Mouse (Mus musculus): ENCODE measurements around the gene Scamp5.

Scamp5 gene

DNA sequence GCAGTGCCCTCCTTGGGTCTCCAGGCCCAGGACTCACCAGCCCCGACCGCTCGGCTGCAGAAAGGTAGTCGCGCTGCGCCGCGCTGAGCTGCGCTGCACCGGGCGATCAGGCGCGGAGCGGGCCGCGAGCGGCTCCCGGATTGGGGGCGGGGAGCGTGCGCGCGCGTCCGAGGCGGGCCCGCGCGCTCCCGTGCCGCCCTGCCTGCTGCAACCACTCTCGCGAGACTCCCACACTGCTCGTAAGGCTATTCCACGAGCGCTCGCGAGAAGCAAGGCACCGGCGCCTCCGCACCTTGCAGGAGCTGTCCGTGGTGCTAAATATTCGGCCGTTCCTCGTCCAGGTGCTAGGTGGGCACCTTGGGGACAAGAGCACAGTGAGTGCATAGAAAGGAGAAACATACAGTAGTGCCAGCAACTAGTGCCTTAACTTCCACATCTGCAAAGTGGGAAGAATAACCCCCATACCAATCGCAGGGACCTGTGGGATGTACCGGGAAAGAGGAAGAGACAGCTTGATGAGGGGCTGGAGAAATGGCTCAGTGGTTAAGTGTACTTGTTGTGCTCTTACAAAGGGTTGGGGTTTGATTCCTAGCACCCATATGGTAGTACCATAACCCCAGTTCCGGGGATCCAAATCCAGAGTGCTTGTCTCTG lies at the start of gene Scamp5:
Scamp5 (minus strand) TSS at position 165 of the 654 bp plus-strand sequence.
- in situ Hi-C loops (cut with MboI, MseI), result no loop called here

DNA sequence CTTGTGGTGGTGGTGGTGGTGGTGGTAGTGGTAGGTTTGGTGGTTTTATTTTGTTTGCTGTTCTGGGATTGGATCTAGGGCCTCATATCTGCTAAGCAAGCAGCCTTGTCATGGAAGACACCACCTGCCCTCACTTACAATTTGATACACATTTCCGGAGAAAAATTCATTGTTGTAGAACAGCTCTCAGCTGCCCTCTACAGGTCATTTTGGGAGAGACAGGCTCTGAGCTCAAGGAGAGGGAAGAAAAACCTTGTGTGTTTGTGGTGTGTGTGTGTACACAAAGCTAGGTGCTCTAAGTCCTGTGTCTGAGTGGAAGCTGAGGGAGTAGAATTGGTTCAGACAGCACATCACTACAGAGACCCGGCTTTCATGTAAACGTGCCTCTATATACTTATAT lies 49.3 kb upstream of the Scamp5 start:
- in situ Hi-C loops (cut with MboI, MseI), result no loop called here

GRCm38 (mm10) chr9:57510577-57510976 lies 42.7 kb upstream of the Scamp5 start:
- in situ Hi-C loops (cut with MboI, MseI), result no loop called here

DNA sequence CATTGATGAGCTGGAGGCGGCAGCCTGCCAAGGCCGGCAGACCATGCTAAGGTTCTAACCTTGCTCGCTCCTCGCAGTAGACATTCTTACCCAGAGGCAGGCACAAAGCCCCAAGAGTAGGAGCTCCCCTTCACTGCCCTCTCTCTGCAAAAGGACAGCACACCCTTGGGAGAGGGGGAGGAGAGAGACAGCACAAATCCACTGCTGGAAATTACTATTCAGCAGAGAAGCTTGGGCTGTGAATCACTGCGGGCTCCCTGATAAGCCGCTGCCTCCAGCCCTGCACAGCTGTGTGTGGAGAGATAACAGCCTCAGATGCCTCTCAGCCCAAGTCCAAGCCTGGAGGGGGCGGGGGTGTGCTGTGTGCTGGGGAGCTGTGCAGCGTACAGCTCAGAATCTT lies 37.8 kb upstream of the Scamp5 start:
- in situ Hi-C loops (cut with MboI, MseI), result no loop called here

DNA sequence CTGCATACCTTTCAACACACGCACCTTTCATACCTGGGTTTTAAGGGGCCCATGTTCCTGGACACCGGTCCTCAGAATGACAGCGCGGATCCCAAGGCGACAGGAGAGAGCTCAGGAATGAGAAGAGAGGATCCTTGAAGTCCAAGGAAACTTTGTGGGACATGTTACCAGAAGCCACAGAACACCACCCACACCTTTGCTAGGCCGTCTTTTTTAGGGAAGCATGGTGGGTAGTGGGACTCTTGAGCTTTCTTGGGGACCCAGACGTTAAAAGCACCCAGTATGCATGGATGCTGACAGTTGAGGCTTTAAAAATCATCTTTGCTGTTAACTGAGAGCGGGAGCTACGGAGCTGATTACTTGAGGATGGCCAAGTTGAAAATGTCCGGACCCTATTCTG lies 37.0 kb upstream of the Scamp5 start:
- in situ Hi-C loops (cut with MboI, MseI), result no loop called here

GRCm38 (mm10) chr9:57504381-57504700 lies 36.5 kb upstream of the Scamp5 start:
- in situ Hi-C loops (cut with MboI, MseI), result no loop called here

DNA sequence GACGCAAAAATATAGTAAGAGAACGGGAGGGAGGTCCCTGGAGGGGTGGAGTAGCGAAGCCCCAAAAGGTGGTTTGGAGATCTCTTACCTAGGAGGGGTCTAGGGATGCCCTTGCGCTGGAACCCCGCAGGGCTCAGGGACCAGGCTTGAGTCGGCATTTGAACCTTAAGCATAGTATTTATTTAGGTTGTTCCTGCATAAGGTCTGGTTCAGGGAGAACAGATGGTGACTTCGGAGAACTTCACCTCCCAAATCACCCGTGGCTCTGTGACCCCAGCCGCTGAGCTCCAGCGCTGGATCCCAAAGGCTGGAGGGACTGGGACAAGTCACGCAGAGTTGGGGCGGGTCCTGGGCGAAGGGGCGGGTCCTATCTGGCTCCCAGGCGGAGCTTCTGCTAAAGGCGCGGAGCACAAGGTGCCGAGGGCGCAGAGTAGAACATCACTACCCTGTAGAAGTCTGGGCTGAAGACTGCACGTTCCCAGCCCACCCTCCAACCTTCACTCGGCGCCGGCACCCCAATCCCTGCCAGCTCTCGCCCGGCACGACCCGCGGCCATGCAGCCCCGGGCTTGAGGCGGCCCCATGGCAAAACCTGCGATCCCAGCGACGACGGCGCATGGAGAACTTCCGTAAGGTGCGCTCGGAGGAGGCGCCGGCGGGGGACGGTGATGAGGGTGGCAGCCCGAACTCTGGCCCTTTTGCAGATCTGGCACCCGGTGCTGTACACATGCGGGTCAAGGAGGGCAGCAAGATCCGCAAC lies 35.9 kb upstream of the Scamp5 start, which contains the start of gene Rpp25:
Rpp25 (plus strand) TSS at position 405 of the 759 bp plus-strand sequence.
- in situ Hi-C loops (cut with MboI, MseI), result no loop called here

GRCm38 (mm10) chr9:57502911-57503621 lies 35.2 kb upstream of the Scamp5 start:
- in situ Hi-C loops (cut with MboI, MseI), result no loop called here

GRCm38 (mm10) chr9:57501861-57502260 lies 34.0 kb upstream of the Scamp5 start:
- in situ Hi-C loops (cut with MboI, MseI), result no loop called here

GRCm38 (mm10) chr9:57501452-57501851 lies 33.6 kb upstream of the Scamp5 start:
- in situ Hi-C loops (cut with MboI, MseI), result no loop called here

- in situ Hi-C loops (cut with MboI, MseI), result no loop called here
Measured at GRCm38 (mm10) chr9:57498536-57498935, 30.7 kb upstream of the Scamp5 start.

DNA sequence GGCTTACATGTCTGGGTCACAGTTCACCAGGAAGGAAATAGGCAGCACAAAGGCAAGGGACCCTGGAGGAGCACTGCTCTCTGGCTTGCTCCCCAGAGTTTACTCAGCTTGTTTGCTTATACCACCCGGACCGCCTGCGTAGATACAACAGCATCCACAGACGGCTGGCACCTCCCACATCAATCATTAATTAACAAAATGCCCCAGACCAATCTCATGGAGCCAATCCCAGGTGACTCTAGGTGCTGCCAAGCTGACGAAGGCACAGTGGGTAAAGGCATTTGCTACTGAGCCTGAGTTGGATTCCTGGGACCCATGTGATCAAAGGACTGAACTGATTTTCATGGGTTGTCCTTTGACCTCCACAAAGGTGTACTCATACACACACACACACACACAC lies 29.4 kb upstream of the Scamp5 start:
- in situ Hi-C loops (cut with MboI, MseI), result no loop called here

- in situ Hi-C loops (cut with MboI, MseI), result no loop called here
Measured at GRCm38 (mm10) chr9:57494970-57495369, 27.1 kb upstream of the Scamp5 start.

- in situ Hi-C loops (cut with MboI, MseI), result no loop called here
Measured at GRCm38 (mm10) chr9:57493532-57493931, 25.7 kb upstream of the Scamp5 start.

DNA sequence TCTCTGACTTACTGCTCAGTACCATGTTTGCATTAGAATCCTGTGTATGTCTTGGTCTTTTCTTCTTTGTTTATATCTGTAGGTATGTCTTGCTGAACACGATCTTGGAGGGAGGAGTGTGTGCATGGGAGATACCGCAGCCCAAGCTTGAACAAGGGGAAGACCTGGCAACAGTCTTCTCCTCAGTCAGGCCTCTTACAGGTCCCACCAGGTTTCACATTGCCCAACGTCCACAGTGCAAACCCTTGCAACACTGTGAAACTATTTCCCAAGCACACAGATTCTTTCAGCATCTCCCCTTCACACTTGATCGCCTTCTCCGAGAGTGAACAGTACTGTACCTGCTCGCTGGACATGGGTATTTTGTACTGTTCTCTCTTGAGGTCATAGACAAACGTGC lies 19.9 kb upstream of the Scamp5 start:
- in situ Hi-C loops (cut with MboI, MseI), result no loop called here

- in situ Hi-C loops (cut with MboI, MseI), result no loop called here
Measured at GRCm38 (mm10) chr9:57485774-57486173, 17.9 kb upstream of the Scamp5 start.

DNA sequence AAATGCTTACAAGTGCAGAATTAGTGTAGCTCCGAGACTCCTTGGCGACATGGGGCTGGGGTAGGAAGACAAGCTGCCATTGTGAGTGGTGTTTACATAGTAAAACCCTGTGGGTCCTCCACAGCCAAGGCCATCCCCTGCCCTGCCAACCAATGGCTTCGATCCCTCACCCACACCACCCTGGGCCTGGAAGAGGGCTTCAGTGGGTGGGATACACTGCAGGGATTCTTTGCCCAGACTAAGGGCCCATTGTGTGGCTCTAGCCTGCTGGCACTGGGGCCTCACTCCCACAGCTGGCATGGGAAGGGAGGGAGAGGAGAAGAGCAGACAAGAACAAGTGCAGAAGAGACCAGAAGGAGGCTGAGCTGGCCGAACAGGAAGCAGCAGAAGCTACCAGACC lies 1.1 kb upstream of the Scamp5 start:
- in situ Hi-C loops (cut with MboI, MseI), result no loop called here

GRCm38 (mm10) chr9:57467271-57467771 lies 539 bp downstream of the Scamp5 start:
- in situ Hi-C loops (cut with MboI, MseI), result no loop called here

GRCm38 (mm10) chr9:57466101-57466500 lies 1.8 kb downstream of the Scamp5 start:
- in situ Hi-C loops (cut with MboI, MseI), result no loop called here

GRCm38 (mm10) chr9:57462866-57463265 lies 5.0 kb downstream of the Scamp5 start:
- in situ Hi-C loops (cut with MboI, MseI), result no loop called here

DNA sequence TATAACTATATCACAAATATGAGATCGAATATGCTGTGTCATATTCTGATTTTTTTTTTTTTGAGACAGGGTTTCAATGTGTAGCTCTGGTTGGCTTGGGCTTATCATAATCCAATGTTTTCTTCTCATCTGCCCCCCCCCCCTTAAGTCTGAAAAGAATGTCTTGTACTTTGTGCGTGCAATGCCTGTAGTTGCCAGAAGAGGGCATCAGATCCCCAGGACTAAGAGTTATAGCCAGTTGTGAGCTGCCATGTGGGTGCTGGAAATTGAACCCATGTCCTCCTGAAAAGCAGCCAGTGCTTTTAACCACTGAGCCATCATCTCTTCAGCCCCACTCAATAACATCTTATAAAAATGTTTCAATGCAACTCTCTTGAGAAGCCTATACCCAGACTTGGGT lies 8.2 kb downstream of the Scamp5 start:
- in situ Hi-C loops (cut with MboI, MseI), result no loop called here

- in situ Hi-C loops (cut with MboI, MseI), result no loop called here
Measured at GRCm38 (mm10) chr9:57453516-57453915, 14.3 kb downstream of the Scamp5 start.
